In genomic region chr12:30911261-30912047, GRCm38 (mm10) we compare ENCODE assay signal across 8 mouse cellular contexts. TPM values are rescaled to one million over a fixed set of nuclear protein-coding genes. Genes with fewer than 3 reads are reported as not detected.
DNase-seq lines count a peak whose midpoint lies in the region; ATAC-seq lines count a peak whose summit lies in the region.

Acp1 (minus strand) TSS chr12:30911589.
Sh3yl1 (plus strand) TSS chr12:30911668.

- DNase-seq in 3T3-L1 (ENCODE audit: low read depth, low spot score), result peak; percentile 88
- DNase-seq in adrenal gland, postnatal 4 days (ENCODE audit: low spot score in 2 of 2), result peak; percentile 90
- peak; percentile 96 for DNase-seq in embryonic facial prominence, embryonic 14.5 days (ENCODE audit: low spot score)
- peak; percentile 93 to 94 for DNase-seq in heart, adult 9 months (ENCODE audit: low spot score in 2 of 2)
- DNase-seq in monocyte, adult 2 months (ENCODE audit: low read depth in 1 of 2, low spot score in 2 of 2), result peak; percentile 78 to 92
- peak; percentile 93 to 94 for DNase-seq in spleen, postnatal 36 days (ENCODE audit: low spot score in 2 of 2)

- peak within 1 kb of the TSS; percentile 92 for H3K9ac ChIP-seq in embryonic facial prominence, embryonic 14.5 days (ENCODE audit: low read depth, low read length)
- H3K9ac ChIP-seq in kidney, embryonic 14.5 days (ENCODE audit: low read depth, low read length), result peak within 1 kb of the TSS; percentile 81
- H3K9ac ChIP-seq in limb, embryonic 15.5 days, result peak within 1 kb of the TSS; percentile 72

- H3K27me3 ChIP-seq in embryonic facial prominence, embryonic 14.5 days (replicated peaks; ENCODE audit: control insufficient read depth, insufficient read depth, low read length), result no peaks in the 10 kb centered on the region
- no peaks in the 10 kb centered on the region for H3K27me3 ChIP-seq in kidney, embryonic 14.5 days (ENCODE audit: control insufficient read depth, insufficient read depth, low read length)
- no peaks in the 10 kb centered on the region for H3K27me3 ChIP-seq in limb, embryonic 15.5 days

- ATAC-seq in embryonic facial prominence, embryonic 14.5 days (ENCODE audit: low read depth), result peak; percentile 97
- ATAC-seq in kidney, embryonic 14.5 days (ENCODE audit: low FRiP score, low TSS enrichment), result peak; percentile 97
- peak; percentile 98 for ATAC-seq in limb, embryonic 15.5 days (ENCODE audit: insufficient number of reproducible peaks, low FRiP score, low TSS enrichment, low read depth)

- WGBS in embryonic facial prominence, embryonic 14.5 days, result under 1% methylated on average over 39 of the region's 52 CpGs
- under 1% methylated on average over 52 of the region's 52 CpGs for WGBS in kidney, embryonic 14.5 days
- WGBS in limb, embryonic 15.5 days, result under 1% methylated on average over 52 of the region's 52 CpGs

- H3K9me3 ChIP-seq in embryonic facial prominence, embryonic 14.5 days (ENCODE audit: control insufficient read depth, low read length), result peaks cover 5% of the 10 kb centered on the region; the same call in 1 of the 2 replicates
- no peaks in the 10 kb centered on the region for H3K9me3 ChIP-seq in kidney, embryonic 14.5 days (ENCODE audit: control insufficient read depth, low read length)
- no peaks in the 10 kb centered on the region for H3K9me3 ChIP-seq in limb, embryonic 15.5 days

- H3K27ac ChIP-seq in embryonic facial prominence, embryonic 14.5 days (replicated peaks; ENCODE audit: low read depth, low read length), result peak within 1 kb of the TSS; percentile 80
- H3K27ac ChIP-seq in kidney, embryonic 14.5 days (ENCODE audit: low read depth, low read length), result peak within 1 kb of the TSS; percentile 48; the same call in 1 of the 2 replicates
- peak within 1 kb of the TSS; percentile 81 for H3K27ac ChIP-seq in limb, embryonic 15.5 days

- H3K4me1 ChIP-seq in embryonic facial prominence, embryonic 14.5 days (ENCODE audit: control insufficient read depth, insufficient read depth, low read length), result peaks cover 13% of the 10 kb centered on the region
- H3K4me1 ChIP-seq in kidney, embryonic 14.5 days (ENCODE audit: control insufficient read depth, insufficient read depth, low read length), result peaks cover 10% of the 10 kb centered on the region
- peaks cover 10% of the 10 kb centered on the region for H3K4me1 ChIP-seq in limb, embryonic 15.5 days

- peak within 1 kb of the TSS; percentile 89 for H3K4me2 ChIP-seq in embryonic facial prominence, embryonic 14.5 days (ENCODE audit: low read depth, low read length)
- peak within 1 kb of the TSS; percentile 95 for H3K4me2 ChIP-seq in kidney, embryonic 14.5 days (replicated peaks; ENCODE audit: low read depth, low read length)
- peak within 1 kb of the TSS; percentile 83 for H3K4me2 ChIP-seq in limb, embryonic 15.5 days

- H3K4me3 ChIP-seq in embryonic facial prominence, embryonic 14.5 days (ENCODE audit: low read depth, low read length), result peak within 1 kb of the TSS; percentile 76
- H3K4me3 ChIP-seq in kidney, embryonic 14.5 days (ENCODE audit: low read length), result peak within 1 kb of the TSS; percentile 73
- peak within 1 kb of the TSS; percentile 72 for H3K4me3 ChIP-seq in limb, embryonic 15.5 days

- no peaks in the 10 kb centered on the region; the same call in 1 of the 2 replicates for H3K36me3 ChIP-seq in embryonic facial prominence, embryonic 14.5 days (ENCODE audit: control insufficient read depth, insufficient read depth, low read length)
- no peaks in the 10 kb centered on the region; the same call in 1 of the 2 replicates for H3K36me3 ChIP-seq in kidney, embryonic 14.5 days (ENCODE audit: control insufficient read depth, insufficient read depth, low read length)
- H3K36me3 ChIP-seq in limb, embryonic 15.5 days, result 0 out of 2 replicates have a peak, but pooled peaks cover 2% of the 10 kb centered on the region

RNA-seq across cellular contexts. Expression of gene Acp1, which starts in this region (rescaled TPM):
- 10 to 100 TPM; 74.9 to 81.0 TPM for total RNA-seq in adrenal gland, postnatal 4 days (2021)
- 145 and 153 TPM in 2 replicates for polyA plus RNA-seq in embryonic facial prominence, embryonic 14.5 days (2014; fragmentation: Nextera tagmentation; extraction: Ambion mirVana)
- polyA plus RNA-seq in kidney, embryonic 14.5 days (2014; fragmentation: Nextera tagmentation; extraction: Ambion mirVana), result 216 and 230 TPM in 2 replicates
- 132 and 146 TPM in 2 replicates for polyA plus RNA-seq in limb, embryonic 15.5 days (2015; fragmentation: Nextera tagmentation; extraction: Ambion mirVana)

RNA-seq across cellular contexts. Expression of gene Sh3yl1, which starts in this region (rescaled TPM):
- 10 to 100 TPM in 1 of 2 experiments, 1 to 10 TPM in 1; 7.8 to 11.4 TPM for total RNA-seq in adrenal gland, postnatal 4 days (2021)
- polyA plus RNA-seq in embryonic facial prominence, embryonic 14.5 days (2014; fragmentation: Nextera tagmentation; extraction: Ambion mirVana), result 9.9 and 11.9 TPM in 2 replicates
- polyA plus RNA-seq in kidney, embryonic 14.5 days (2014; fragmentation: Nextera tagmentation; extraction: Ambion mirVana), result 22.9 and 23.0 TPM in 2 replicates
- polyA plus RNA-seq in limb, embryonic 15.5 days (2015; fragmentation: Nextera tagmentation; extraction: Ambion mirVana), result 14.7 and 15.3 TPM in 2 replicates

Comparison
In these comparisons a context has a peak if more than half of its experiments do, and no peak if none do; other contexts are left out.
1. Peak in every context shown above with its lines: DNase-seq, ATAC-seq, H3K4me3 ChIP-seq and H3K27ac ChIP-seq.